Mouse (Mus musculus): ENCODE measurements around the gene Wdr5b.
"Not testable (repeated sequence)": the region's sequence is repeated elsewhere in the genome, so short reads cannot be mapped to it uniquely, and the experiment has no call there.

Wdr5b gene

DNA sequence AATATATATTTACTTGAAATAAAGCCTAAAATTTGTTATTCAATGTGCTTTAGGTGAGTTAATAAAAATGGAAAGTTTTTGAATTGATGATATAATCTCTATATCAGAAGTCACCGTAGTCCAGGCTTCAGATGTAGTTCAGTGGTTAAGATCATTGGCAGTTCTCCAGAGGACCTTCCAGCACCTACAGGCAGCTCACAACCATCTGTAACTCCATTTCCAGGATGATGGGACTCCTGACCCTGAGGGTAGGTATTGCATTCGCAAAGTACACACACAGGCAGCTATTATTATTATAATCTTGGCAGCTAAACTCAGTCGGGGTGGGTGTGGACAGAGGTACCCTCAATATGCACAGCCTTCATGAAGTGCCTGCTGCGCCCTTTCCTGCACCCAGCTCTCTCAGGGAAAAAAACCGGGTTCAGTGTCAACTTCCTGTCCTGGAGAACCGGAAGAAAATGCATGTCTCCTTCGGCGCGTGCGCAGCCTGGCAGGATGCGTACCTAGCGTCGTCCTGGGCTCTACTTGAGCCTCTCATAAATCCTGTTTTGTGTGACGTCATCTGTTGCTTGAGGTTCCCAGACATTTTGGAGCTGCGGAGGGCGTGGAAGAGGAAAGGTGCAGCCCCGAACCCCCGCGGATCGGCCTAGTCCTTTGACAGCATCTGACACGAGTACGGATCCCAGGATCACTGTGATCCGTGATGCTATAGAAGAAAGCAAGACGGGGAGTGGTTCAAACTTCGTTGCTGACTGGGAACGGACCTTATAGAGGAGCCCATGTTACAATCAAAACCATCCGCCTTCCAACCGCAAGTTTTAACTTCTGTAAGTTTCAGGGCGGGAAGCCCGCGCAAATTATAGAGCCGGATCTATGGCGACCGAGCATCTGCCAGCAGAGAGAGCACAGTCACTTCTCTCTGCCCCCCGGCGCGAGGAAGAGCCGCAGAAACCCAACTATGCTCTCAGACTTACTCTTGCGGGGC is at the start of gene Wdr5b:
Gene Wdr5b, plus strand, starts transcription at position 551 of the 985 bp plus-strand sequence.
- DNase-seq (ENCODE audit: low spot score) = peak; percentile 96

DNA sequence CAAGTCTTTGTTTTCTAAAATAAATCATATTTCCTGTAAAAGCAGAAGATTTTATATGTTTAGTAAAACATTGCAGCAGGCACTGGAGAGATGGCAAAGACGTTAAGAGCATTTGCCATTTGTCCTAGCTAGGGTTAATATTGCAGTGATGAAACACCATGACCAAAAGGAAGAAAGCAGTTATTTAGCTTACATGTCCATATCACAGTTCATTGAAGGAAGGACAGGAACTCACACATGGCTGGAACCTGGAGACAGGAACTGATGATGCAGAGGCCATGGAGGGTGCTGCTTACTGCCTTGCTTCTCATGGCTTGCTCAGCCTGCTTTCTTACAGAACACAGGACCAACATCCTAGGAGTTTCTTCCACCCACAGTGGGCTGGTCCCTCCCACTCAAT is 48.6 kb upstream of the Wdr5b start:
- no peak for DNase-seq (ENCODE audit: low spot score)

DNA sequence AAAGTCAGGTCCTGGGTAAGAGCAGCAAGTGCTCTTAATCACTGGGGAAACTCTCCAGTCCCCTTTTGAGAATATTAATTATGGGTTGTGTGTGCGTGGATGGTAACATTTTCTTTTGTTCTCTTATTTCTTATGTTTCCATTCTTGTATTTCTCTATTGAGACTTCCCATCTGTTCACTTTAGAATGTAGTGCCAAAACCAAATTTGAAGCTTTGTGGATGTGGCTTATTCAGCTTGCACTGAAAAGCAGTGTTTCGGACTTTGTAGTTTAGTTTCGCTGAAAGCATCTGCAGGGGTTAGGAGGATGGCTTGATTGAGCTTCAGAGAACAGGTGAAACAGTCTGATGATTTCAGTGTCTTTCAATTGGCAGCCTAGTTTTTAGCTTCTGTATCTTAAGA is 47.7 kb upstream of the Wdr5b start:
- no peak for DNase-seq (ENCODE audit: low spot score)

DNA sequence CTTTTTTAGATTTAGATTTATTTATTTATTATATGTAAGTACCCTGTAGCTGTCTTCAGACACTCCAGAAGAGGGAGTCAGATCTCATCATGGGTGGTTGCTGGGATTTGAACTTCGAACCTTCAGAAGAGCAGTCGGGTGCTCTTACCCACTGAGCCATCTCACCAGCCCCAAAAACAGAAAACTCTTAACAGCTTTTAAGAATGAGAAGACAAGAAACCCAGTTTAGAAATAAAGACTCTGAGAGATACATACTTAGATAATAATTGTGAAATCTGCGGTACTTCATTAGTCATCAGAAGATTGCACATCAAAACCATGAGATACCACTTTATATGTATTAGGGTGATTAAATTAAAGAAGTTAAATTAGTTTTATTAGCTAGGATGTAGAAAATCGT is 42.1 kb upstream of the Wdr5b start:
- DNase-seq (ENCODE audit: low spot score) = not testable (repeated sequence)

DNA sequence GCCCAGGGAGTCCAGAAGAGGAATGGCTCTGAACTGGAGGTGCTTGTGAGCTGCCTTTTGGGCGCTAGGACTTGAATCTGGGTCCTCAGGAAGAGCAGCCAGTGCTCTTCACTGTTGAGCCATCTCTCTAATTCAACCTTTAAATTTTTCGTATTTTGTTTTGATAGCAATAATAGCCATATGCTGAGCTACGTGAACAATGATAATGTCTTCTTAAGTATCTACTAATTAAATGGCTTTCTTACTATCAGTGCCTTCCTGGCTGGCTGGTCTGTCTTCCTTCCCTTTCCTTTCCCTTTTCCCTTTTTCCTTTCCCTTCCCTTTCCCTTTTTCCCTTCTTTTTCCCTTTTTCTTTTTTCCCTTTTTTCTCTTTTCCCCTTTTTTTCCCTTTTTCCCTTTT is 32.6 kb upstream of the Wdr5b start:
- DNase-seq (ENCODE audit: low spot score) = no peak

DNA sequence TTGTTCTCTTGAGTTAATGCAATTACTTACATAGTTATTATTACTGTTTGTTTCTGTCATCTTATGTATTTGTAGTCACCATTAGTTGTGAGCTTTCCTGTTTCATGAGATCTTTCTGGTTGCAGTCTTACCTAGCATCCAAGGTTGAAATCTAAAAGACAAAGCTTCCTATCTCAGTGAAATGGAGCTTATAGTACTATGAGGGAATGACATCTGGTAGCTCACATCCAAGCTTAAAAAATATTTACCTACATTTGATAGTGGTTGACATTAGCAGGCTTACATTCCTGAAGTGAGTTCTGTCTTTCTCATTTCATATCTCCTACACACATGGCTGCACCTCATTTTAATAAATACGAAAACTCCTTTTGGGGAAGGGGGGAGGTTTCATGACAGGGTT is 24.7 kb upstream of the Wdr5b start:
- no peak for DNase-seq (ENCODE audit: low spot score)

DNA sequence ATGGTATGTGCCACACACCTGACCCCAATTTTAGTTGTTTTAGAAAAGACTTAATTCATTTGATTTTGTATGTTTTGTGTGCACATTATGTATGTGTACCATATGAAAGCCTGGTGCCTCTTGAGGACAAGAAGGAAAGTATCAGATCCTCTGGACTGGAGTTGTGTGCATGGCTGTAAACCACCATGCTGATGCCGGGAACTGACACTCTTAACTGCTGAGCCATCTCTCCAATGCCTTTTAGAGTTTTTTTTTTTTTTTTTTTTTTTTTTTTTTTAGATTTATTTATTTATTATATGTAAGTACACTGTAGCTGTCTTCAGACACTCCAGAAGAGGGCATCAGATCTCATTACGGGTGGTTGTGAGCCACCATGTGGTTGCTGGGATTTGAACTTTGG is 12.9 kb upstream of the Wdr5b start:
- DNase-seq (ENCODE audit: low spot score) = not testable (repeated sequence)

DNA sequence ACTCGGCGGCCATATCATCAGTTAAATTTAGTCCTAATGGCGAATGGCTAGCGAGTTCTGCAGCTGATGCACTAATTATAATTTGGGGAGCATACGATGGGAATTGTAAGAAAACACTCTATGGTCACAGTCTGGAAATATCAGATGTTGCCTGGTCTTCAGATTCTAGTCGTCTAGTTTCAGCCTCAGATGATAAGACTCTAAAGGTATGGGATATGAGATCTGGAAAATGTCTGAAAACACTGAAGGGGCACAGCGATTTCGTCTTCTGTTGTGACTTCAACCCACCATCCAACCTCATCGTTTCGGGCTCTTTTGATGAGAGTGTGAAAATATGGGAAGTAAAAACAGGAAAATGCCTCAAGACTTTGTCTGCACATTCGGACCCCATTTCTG is 633 bp downstream of the Wdr5b start:
- no peak for DNase-seq (ENCODE audit: low spot score)

DNA sequence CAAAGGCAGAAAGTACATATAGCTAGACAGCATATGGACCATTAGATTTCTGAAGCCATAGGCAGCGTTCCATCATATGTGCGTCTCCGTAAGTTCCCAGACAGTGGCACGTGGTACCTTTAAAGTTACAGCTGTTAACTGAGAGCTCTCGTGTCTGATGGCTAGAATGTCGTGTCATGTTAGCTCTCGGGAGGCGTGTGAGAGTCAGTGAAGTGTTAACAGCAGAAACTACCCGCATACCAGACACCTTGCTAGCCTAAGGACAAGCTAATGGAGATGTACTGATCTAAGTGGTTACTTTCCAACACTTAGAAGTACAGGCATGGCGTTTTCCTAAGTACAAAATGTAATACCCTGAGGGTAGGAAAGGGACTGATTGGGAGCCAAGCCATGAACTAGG is 2.1 kb downstream of the Wdr5b start:
- no peak for DNase-seq (ENCODE audit: low spot score)

DNA sequence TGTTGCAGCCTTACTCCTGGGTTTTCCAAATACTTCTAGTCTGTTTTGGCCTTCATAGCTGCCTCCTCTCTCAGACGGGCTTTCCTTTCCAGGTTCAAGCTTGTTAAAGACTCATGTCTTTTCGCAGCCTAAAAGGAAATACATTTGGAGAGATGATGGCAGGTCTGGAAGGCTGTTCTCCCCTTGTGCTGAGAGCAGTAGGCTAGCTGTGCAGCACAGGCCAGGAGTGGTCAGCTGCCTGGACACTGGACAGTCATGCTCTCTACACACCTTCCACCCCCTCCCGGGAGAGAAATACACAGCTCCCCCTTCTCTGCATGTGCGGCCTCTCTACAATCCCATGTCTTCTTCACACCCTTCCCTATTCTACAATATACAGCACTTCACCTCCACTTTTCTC is 3.0 kb downstream of the Wdr5b start:
- no peak for DNase-seq (ENCODE audit: low spot score)

DNA sequence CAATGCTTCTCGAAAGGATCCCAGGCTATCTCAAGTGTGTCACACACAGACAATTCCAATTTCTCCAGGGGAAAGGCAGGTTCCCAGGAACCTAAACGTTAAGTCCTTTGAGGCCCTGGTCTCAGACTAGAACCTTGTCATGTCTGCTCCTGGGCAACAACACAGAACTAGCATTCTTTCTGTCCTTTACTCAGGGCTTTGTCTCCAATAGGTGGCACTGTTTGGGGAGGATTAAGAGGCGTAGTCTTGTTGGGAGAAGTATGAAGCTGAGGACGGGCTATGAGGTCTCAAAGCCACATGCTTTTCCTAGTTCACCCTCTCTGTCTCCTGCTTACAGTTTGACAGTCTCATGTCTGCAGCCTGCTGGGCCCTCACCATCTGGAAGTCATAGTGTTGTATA is 6.5 kb downstream of the Wdr5b start:
- DNase-seq (ENCODE audit: low spot score) = no peak

DNA sequence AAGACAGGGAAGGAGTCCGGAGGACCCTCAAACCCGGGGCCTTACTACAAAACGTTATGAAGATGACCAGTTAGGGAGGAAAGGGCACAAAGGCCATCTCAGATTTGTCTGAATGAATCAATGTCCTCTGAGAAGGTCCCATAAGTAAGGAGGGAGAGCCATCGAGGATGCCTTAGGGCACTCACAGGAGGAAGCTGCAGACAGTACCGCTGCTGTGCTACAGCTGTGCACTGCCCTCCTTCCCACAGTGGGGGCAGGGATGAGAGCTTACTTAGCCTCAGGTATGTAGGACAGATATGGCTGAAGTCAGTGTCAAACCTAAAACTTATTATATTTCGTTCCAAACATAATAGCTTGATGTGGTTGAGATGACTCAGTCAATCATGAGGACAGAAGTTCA is 10.5 kb downstream of the Wdr5b start:
- no peak for DNase-seq (ENCODE audit: low spot score)

DNA sequence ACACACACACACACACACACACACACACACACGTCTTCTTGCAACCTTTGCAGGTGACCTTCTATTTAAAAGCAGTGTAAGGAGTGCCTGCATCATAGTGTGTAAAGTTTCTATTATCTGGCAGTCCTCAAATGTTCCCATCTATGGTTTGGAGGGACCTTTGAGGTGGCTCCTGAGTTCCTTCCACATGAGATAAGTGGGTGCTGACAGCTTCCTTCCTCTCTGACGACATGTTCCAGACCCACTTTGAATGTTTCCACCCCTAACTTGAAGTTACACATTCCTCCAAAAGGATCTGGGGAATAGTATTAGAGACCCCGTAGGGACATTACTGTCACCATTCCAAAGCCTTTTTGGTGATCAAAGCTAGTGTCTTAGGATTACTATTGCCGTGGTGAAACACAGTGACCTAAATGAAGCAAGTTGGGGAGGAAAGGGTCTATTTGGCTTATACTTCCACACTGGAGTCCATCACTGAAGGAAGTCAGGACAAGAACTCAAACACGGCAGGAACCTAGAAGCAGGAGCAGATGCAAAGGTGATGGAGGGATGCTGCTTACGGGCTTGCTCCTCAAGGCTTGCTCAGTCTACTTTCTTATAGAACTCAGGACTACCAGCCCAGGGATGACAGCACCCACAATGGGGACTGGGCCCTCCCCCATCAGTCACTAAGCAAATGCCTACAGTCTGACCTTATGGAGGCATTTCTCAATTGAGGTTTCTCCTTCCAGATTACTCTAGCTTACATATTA is 12.7 kb downstream of the Wdr5b start:
- DNase-seq (ENCODE audit: low spot score) = no peak

DNA sequence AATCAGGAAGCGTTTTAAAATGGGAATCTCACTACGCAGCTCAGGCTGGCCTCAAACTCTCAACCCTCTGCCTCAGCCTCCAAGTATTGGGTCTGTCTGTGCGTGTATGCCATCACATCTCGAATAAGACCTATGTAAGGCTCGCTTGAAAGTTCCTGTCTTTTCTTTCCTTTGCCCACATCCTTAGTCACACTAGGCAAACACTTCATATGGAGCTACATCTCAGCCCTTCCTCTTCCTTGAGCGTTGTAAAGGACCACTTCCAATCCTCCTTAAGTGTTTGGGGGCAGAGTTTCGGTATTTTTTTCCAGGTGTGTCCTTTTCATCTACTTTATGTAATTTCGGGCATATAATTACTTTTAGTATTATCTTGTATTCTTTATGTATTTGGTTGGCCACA is 13.9 kb downstream of the Wdr5b start:
- DNase-seq (ENCODE audit: low spot score) = no peak

DNA sequence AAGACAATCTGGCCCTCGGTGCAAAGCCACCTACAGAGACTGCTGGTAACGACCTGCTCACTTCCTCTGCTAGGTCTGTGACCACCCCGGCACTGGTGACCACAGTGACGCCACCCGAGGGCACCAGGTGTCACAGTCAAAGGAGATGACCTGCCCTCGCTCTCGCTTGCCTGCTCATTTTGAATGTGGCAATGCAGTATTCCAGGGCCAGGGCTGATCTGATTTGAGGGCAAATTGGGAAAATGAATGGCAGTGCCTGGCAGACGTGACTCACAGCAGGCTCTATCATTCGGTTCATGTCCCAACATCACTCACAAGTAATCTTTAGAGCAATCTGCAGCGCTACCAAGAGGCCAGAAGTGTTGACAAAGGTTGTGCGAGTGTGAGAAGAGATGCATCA is 15.4 kb downstream of the Wdr5b start:
- no peak for DNase-seq (ENCODE audit: low spot score)

DNA sequence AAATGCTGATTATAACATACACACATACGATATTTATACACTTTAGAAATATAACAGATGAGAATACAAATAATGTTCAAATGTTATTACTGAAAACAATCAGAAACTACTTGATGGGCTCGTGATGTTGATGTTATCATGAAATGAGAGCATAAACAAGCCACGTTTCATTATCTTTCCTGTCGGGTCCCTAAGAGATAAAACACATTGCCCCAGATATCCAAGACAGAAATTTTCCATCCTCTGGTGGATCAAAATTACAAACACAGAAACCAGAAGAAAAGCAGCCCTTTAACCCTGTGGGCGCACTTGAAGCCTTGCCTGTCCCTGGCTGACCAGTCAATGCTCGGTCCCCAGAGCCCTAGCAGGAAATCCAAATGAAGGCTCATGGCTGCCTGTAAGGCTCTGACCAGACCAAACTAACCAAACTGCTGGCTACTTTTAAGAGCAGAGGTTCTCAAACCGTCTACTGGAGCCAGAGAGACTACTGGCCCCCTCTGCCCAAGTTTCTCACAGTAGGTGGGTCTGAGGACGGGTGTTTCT is 17.0 kb downstream of the Wdr5b start:
- DNase-seq (ENCODE audit: low spot score) = no peak

DNA sequence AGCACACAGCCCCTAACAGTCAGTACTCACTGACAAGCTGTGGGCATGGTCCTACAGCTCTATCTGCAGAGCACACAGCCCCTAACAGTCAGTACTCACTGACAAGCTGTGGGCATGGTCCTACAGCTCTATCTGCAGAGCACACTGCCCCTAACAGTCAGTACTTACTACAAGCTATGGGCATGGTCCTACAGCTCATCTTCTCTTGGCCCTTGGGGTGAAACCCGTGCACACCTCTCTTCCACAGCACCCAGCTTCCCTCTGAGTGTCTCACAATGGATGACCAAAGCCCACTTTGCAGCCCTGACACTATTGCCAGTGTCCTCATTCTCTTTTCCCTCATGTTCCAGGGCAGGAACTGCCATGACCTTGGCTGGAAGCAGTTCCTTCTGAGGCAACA is 21.5 kb downstream of the Wdr5b start:
- not testable (repeated sequence) for DNase-seq (ENCODE audit: low spot score)

DNA sequence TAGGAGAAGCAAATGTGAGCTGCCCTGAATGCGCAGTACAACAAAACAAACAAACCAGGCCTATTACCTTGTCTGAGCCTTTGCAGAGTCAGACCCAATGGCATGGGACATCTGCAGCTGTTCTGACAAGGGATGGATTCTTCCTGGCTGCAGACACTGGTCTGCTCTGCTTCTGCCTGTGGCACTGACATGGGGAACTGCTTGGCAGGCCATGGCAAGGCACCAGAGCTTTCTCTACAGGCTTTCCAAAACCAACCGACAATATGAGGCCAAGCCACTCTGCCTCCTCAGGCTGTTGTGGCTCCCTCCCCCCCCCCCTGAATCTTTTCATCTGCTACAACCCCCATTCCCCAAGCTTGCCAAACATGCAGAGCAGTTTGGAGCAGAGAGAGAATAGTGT is 22.3 kb downstream of the Wdr5b start:
- DNase-seq (ENCODE audit: low spot score) = no peak

DNA sequence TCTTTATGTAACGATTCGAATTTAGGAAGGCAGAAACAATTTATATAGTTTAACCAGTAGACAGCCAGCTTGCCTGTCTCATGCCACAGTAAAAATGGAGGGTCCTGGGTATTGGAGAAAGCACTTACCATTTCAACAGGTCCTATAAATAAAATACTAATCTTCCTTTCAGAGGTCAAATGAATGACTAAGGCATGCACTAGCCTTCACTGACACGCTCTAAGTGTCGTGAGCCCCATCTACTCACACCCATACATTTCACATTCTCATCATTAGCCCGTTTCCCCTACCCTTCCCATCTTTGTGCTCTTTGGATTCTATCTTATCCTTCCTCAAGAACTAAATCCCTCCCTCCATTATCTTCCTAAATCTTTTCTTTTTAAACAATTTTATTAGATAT is 23.9 kb downstream of the Wdr5b start:
- DNase-seq (ENCODE audit: low spot score) = no peak

DNA sequence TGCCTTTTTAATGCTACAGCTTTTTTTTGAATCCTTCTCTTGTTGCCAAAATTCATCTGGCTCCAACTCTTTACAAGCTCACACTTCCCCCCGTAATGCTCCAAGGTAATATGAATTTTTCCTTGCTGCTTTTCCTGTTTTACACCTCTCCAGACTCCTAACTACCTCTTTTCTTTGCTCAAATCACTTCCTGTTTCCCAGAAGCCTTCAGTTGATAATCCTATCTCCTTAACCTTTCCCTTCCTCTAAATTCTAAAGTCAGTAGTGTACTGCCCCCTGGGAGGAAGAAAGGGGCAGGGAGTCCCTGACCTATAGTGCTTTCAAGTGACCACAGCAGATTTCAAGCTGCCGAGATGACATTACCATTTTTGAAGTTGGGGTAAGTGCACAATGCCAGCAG is 26.7 kb downstream of the Wdr5b start:
- DNase-seq (ENCODE audit: low spot score) = no peak

DNA sequence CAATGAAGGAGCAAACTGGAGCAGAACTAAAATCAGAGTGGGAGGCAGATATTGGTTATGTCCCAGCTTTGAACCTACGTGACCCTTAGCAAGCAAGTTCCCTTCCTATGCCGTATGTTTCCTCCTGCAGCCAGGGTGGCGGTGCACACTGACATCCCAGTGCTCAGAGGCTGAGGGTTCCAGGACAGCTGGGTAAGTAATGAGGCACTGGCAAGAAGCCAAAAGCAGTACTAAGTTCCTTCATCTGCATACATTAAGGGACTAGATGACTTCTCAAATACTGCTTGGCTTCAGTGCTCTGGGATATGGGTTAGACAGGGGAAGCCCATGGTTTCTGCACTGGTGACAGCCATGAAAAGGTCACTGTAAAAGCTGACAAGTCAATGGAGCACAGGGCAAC is 27.4 kb downstream of the Wdr5b start:
- DNase-seq (ENCODE audit: low spot score) = no peak

DNA sequence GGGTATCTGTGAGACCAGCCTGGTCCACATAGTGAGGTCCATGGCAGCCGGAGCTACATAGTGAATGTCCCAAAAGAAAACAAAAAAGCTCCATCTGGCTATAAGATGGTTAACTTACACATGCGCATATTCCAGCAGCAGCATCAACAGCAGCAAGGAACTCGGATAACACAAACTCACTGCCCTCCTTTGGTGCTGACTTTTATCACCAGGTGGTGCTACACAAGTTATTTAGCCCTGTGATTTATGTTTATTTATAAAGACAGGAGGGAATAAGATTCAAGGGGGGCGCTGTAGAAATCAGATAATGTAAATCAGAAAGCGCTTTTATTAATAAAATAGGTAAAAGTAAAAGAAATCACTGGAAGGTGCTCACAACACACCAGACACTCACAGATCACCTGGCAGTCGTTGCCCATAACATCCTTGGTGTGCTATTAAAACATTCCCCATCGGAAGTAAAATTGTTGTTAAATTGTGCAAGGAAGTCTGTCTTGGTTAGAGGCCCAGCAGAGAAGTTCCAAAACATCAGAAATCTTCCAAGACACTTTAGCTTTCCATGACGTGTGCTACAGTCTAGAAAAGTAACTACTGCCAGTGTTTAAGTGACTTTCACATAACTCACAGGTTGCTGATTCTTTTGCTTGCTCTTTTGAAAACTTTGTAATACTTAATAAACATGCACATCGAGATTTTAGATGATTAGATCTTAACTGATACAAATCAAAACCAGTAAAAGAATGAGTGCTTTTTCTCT is 29.0 kb downstream of the Wdr5b start:
- no peak for DNase-seq (ENCODE audit: low spot score)
